Mouse (Mus musculus) induced T-regulatory cell, adult 2 months (primary cell): ENCODE measurements at regions not wholly inside any gene's neighbourhood (a gene's known extent, or its start where the extent isn't known, plus 50 kb on each side); places are given as distances from the start of the nearest gene placed in this dataset.

Experiments used
- DNase-seq: peaks from one replicate; pipeline ENCODE4 v3.0.0-alpha.2; 2012; ENCODE audit warnings: low read depth

GRCm38 (mm10) chr14:24081911-24082558 lies 67.7 kb upstream of the Kcnma1 start:
- DNase-seq = peak; percentile 32

- DNase-seq = no peak
Observed at GRCm38 (mm10) chr14:24068693-24069092, 54.4 kb upstream of the Kcnma1 start.

- peak; percentile 28 for DNase-seq
Observed at GRCm38 (mm10) chr14:24067657-24068056, 53.4 kb upstream of the Kcnma1 start.

GRCm38 (mm10) chr14:24065231-24065767 lies 51.0 kb upstream of the Kcnma1 start:
- no peak for DNase-seq
